Mouse (Mus musculus) splenic B cell, adult 2 months (primary cell): ENCODE measurements around the gene Crtc1.

Experiments used
- DNase-seq: peaks from one replicate; pipeline ENCODE4 v3.0.0-alpha.2; 2011; ENCODE audit warnings: low read depth, low spot score
- H3K27me3 ChIP-seq: 2 replicates; pipeline ENCODE4 v1.6.1; 2012; ENCODE audit warnings: mild to moderate bottlenecking, low read length, moderate library complexity, mixed read lengths; ENCODE audit not compliant: control insufficient read depth, poor library complexity, insufficient read depth, severe bottlenecking
- H3K36me3 ChIP-seq: 2 replicates; pipeline ENCODE4 v1.6.1; 2012; ENCODE audit warnings: mild to moderate bottlenecking, low read length, moderate library complexity, mixed read lengths; ENCODE audit not compliant: control insufficient read depth, poor library complexity, insufficient read depth, severe bottlenecking

Gene Crtc1

DNA sequence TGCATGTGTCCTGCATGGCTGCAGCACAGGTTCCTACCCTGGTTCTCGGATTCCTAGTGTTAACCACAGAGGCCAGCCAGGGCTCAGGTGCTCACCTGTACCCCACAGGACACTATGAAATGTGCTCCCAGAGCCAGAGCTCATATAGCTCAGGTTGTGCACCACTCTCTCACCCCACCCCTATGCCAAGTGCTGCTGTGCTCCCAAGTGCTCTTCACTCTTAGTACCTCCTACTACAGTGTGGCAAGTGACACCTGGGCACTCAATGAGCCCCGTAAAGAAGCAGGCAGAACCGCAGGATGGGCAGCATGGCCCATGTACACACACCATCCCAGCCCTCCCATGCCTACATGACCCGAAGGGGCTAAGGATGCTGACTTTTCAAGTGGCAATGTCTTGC lies 29.4 kb upstream of the Crtc1 start:
- Histone ChIP-seq H3K36me3 (no peaks in the 10 kb centered on the region), H3K27me3 (no peaks in the 10 kb centered on the region)
- DNase-seq = no peak

DNA sequence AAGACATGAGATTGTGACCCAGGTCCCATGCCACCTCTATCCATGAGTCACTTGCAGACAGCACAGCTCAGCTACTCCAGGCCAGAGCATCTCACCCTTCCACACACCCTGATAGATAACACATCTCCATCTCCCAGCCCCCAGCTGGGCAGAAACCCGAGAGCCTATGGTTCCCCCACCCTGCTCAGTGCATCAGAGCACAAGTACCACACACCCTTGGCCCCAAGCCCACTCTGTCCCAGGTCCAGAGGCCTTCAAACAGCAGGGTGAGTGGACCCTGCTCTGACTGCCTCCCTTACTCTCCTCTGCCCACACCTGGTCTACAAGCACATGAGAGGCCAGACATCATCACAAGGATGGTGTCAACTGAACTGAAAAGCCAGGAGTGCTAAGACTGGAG lies 28.5 kb upstream of the Crtc1 start:
- no peak for DNase-seq
- Histone ChIP-seq H3K27me3 (no peaks in the 10 kb centered on the region), H3K36me3 (no peaks in the 10 kb centered on the region)

DNA sequence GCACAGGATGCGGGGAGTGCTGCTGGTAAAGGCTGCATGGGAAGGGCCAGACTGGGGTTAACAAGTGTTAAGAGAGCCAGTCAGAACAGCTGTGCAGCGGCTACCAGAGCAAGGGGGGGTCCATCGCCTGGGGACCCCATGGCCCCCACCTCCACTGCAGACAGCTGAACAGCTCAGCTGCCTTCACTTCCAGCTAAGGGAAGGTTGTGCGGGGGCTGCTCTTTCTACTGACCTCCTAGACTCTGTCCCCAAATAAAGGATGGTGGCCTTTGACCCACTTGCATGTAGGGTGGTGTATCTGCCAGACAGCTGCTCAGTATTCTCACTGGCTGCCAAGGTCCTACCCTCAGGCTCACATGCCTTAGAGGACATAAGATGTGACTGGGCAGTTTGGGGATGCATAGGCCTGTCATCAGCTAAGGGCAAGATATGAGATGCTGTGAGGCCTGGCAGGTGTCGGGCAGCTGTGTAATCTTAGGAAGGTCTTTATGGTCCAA lies 27.9 kb upstream of the Crtc1 start:
- Histone ChIP-seq H3K27me3 (no peaks in the 10 kb centered on the region), H3K36me3 (no peaks in the 10 kb centered on the region)
- no peak for DNase-seq

DNA sequence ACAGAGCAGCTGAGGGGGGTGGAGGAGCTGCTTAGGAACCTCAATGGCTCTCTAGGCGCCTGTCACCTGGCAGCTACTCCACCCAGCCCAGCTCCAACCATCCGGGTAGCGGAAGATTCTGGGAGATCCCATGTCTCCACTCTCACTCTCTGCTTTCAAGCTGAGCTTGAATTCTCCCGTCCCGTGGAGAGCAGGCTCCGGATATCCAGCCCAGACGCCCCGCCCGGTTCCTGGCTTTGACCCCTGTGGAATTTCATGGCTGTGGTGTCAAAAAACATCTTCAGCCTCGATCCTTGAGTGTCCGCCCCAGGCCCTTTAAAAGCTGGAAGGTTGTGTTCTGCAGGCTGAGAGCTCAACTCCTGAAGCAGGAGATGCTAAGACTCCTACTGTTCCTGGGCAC lies 27.4 kb upstream of the Crtc1 start:
- H3K36me3 ChIP-seq = no peaks in the 10 kb centered on the region
- H3K27me3 ChIP-seq = no peaks in the 10 kb centered on the region
- no peak for DNase-seq

DNA sequence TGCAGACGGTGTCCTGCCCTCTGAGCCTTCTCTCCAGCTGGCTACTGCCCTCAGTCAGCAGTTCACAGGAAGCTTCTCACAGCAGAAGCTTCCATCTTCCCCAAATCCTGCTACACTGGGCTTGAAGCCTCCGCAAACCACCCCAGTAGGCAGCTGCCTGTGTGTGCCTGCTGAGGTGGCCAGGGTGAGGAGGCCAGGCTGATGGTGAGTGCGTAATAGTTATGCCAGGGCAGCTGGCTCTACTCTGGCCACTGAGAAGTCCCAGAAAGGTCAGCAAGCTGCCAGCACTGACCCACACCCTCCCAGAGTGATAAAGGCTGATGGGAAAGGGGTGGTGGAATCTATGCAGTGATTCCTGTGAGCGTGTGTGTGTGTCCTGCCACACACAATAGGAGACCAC lies 26.9 kb upstream of the Crtc1 start:
- no peak for DNase-seq
- H3K27me3 ChIP-seq = no peaks in the 10 kb centered on the region

DNA sequence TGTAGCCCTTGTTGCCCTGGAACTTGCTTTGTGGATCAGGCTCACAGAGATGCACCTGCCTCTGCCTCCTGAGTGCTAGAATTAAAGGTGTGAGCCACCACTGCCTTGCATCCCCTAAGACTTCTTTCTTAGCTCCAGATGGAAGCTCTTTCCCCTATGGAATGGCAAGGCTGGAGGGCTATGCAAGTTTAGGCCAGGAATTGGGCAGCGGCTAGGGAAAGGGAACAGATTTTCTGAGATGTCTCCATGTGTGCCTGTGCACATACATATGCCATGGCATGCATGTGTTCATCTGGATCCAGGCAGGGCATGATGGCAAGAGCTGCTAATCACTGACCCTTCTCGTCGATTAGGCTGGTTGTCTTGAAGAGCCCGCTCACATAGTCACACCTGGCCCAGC lies 26.3 kb upstream of the Crtc1 start:
- no peaks in the 10 kb centered on the region for H3K36me3 ChIP-seq
- no peaks in the 10 kb centered on the region for H3K27me3 ChIP-seq
- no peak for DNase-seq

More for the DNA sequence above, 26.9 kb upstream of the Crtc1 start:
- no peaks in the 10 kb centered on the region for H3K36me3 ChIP-seq

DNA sequence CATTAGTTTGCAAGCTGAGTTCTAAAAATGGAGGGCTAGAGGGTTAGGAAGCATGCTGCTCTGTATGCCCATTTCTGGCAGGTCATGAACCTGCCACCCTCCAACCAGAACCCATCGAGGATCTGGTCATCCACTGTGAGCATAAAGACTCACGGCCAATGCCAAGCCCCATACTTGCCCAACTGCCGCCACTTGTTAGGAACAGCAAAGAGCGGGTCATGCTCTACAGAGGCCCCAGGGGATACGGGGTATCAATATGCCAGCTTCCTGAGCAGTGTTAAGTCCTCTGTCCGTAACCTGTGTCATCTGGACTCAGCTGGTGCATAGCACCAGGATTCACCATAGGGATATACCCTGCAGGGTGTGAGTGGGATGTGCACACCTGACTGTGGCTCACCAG lies 24.8 kb upstream of the Crtc1 start:
- no peak for DNase-seq
- Histone ChIP-seq H3K36me3 (no peaks in the 10 kb centered on the region), H3K27me3 (no peaks in the 10 kb centered on the region)

DNA sequence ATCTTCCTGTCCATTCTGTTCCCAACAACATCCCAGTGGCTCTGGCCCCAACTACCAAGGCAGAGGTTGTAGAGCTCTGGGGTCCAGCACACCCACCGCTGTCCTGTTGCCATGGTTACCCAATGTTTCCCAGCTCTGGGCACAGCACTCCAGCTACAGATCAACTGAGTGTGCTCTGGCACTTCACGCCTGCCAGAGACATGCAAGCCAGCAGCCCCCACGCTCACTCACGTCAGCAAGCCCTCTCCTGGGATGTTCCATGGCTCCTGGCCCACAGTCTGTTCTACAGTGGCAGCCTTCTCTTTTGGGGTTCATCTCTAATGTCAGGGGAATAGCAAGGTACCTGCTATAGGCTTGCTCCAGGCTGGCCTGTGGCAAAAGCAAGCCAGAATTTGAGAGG lies 23.9 kb upstream of the Crtc1 start:
- no peaks in the 10 kb centered on the region for H3K27me3 ChIP-seq
- DNase-seq = no peak
- no peaks in the 10 kb centered on the region for H3K36me3 ChIP-seq

DNA sequence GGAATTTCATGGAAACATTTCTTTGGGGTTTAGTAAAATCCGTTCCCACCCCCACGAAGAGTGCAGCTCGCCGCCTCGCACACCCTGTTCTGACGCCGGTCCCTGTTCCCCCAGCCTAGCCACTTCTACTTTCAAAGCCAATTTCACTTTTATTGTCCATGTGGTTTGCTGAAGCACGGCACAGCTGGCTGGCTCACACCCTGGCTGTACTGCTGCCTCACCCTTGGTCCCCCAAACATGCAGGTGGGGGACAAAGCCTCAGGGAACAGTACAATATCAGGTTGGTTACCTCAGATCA lies 23.1 kb upstream of the Crtc1 start:
- DNase-seq = no peak
- H3K36me3 ChIP-seq = no peaks in the 10 kb centered on the region

DNA sequence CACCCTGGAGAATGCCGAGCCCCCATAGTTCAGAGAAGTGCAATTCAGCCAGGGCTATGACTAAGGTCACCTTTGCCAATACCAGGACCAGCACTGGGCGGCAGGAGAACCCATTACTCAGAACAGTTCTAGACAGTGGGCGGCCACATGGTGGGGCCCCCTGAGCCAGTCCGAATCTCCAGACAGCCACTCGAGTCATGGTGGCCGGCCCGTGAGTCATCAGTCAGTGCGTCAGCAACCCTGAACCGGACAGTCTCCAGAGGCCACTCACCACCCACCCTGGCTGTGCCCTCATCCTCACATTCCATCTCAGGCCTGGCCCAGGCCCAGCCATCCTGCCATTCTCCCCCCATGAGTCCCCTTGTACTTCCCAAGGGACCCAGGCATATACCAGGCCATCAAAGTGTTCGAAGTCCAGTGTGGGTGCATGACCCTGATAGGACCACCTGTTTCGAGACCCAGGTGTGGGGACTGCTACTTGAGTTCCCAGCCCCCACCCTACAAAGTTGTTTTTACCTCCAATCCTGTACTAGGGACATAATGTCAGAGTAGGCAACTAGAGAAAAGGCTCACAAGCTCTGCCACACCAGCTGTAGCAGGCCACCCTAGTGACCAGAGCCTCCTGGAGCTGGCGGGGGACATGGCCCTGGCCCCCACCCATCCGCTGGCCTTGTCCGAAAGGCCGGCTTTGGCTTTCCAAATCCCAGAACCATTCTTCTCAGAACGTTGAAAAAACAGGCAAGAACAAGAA lies 22.6 kb upstream of the Crtc1 start:
- Histone ChIP-seq H3K36me3 (no peaks in the 10 kb centered on the region), H3K27me3 (no peaks in the 10 kb centered on the region)
- DNase-seq = no peak

More for the DNA sequence above, 23.1 kb upstream of the Crtc1 start:
- H3K27me3 ChIP-seq = no peaks in the 10 kb centered on the region

DNA sequence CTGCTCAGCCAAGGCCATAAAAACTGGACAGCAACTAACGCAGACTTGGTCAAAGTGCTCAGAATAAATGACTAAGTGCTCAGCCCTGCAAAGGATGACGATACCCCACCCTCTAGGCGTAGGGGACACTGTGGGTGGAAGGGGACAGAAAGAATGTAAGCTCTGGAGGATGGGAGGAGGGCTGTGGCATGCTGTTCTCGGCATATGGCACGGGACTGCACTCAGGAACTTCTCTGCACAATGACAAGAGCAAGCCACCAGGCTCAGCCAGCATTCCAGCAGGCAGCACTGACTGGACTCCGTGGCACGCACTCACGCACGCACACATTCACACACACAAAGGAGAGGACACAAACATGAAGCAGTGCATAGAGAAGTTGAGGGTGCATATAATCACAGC lies 21.2 kb upstream of the Crtc1 start:
- H3K27me3 ChIP-seq = no peaks in the 10 kb centered on the region
- DNase-seq = no peak
- no peaks in the 10 kb centered on the region for H3K36me3 ChIP-seq

DNA sequence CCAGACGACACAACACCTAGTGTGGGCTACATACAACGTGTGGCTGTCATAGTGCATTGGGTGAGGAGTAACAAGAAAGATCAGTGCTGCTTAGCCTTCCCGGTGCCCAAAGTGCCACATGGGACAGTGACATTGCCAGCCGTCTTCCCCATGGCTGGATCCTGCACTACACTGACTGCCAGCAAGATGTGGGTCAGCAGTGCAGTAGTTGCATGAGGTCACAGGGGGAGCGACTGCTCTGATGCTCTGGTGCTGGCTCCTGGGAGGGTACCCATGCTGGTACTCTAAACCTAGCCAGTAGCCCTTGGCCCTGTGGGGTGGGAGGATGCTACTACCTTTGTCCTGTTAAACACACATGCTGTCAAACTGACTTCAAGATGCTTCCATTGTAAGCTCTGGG lies 20.8 kb upstream of the Crtc1 start:
- Histone ChIP-seq H3K36me3 (no peaks in the 10 kb centered on the region), H3K27me3 (no peaks in the 10 kb centered on the region)
- no peak for DNase-seq

DNA sequence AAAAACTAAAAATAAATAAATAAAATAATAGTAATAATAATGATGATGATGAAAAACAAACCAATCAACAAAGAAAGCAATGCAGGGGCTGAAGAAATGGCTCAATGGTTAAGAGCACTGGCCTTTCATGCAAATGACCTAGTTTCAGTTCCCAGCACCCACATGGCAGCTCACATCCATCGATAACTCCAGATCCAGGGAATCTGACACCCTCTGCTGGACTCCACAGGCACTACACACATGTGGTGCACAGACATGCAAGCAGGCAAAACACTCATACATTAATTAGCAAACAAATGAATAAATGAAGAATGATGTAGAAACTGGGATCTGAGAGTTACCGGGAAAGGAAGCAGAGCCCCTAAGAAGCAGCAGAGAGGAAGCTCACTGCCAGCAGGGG lies 20.3 kb upstream of the Crtc1 start:
- no peaks in the 10 kb centered on the region for H3K36me3 ChIP-seq
- DNase-seq = peak; percentile 11
- H3K27me3 ChIP-seq = no peaks in the 10 kb centered on the region

DNA sequence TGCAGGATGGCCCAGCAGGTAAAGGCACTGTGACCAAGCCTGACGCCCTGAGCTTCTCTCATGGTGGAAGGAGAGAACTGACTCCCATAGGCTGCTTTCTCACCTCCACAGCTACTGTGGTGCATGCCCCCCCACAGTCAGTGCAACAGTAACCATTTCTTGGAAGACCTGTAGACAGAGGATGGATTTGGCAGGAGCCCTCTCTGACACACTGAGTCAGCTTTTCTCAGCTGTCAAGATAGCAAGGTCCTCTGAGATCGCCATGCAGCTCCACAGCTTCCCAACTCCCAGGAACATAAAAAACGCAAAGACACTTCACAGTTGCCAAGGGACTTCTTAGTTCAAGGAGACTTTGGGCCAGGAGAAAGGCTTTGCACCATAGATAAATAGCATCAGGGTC lies 19.1 kb upstream of the Crtc1 start:
- DNase-seq = no peak
- H3K36me3 ChIP-seq = no peaks in the 10 kb centered on the region
- H3K27me3 ChIP-seq = no peaks in the 10 kb centered on the region

DNA sequence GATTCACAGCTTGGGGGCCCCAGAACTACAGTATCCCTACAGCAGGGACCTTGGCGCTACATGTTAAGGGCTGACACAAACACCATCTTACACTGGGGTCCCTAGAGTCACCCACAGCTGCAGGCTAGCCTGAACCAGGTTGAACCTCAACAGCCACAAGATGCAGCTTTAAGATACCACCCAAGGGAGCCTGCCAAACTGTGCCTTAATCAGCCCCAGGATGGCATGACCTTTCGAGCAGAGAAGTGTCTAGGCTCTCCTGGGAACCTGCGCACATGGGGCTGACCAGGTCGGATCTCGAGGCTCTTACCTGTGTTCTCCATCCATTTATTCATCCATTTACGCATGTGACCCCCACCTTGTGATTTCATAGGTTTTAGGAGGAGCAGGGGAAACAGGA lies 18.5 kb upstream of the Crtc1 start:
- no peak for DNase-seq
- Histone ChIP-seq H3K27me3 (no peaks in the 10 kb centered on the region), H3K36me3 (no peaks in the 10 kb centered on the region)

DNA sequence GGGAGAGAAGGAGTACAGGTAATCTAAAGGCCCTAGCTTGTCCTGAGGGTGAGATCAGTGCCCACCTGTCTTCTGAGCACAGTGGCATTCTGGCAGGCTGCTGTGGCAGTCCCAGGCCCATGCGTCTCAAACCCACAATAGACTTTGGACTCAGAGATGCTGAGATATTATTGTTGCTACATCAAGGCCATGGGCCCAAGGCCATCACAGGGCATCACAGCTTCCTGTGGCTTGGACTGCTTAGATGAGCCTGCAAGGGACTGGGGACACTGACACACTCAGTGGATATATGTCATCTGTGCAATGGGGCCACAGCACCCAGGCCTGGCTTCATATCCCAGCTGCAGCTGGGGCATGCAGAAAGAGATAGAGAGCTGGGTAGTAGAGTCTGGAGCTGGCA lies 17.6 kb upstream of the Crtc1 start:
- H3K36me3 ChIP-seq = no peaks in the 10 kb centered on the region
- DNase-seq = no peak
- no peaks in the 10 kb centered on the region for H3K27me3 ChIP-seq
